Mouse (Mus musculus): ENCODE measurements around the gene Sebox. TPM values are rescaled to one million over a fixed set of nuclear protein-coding genes. Genes with fewer than 3 reads are reported as not detected.
A peak's percentile ranks its signal among the peaks of the same experiment; 100 is the strongest.
"Not testable (repeated sequence)": the region's sequence is repeated elsewhere in the genome, so short reads cannot be mapped to it uniquely, and the experiment has no call there.

Gene Sebox
- total RNA-seq, 2 experiments from 2014 or later = not detected

DNA sequence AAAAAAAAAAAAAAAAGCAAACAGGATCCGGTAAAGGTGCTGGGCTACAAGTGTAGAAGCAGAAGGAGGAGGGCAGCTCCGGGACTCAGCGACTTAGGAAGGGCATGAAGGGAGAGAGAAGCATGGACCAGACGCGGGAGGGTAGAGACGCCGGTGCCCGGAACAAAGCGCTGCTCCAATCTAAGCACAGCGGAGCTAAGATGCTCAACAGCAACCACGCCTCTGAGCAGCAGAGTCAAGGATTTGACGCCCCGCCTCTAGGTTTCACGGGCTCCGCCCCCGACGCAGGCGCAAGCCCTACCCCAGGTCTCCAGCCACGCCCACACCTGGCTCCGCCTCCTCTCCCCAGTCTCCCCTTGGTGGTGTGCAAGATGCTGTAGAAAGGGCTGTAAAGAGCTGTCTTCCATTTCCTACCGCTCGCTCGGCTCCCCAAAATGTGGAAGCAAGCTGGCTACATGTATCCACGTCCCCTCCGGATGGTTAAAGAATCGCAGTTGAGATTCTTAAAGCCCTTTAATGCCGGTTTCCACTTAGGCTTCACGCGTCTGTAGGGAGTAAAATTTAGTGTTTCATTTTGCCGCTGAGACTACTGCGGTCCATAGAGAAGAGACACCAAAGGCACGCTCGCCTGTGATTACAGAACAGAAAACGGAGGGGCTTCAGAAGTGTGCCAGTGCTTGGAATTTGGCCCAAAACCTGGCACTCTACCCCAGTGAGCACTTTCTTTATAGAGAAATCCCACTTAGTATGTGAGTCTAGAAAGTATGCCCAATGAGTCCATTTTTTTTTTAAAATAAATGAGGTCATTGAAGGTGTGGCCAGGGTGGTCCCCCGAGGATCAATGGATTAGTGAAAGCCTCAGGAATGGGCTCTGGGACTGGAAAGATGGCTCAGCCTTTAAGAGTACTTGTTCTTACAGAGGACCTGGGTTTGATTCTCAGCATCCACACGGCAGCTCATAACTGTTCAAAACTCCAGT is 5.4 kb upstream of the Sebox start, which contains the start of gene Sarm1:
Gene Sarm1 (minus strand): TSS at position 211 of the 979 bp plus-strand sequence.
- peak; percentile 95 for DNase-seq

DNA sequence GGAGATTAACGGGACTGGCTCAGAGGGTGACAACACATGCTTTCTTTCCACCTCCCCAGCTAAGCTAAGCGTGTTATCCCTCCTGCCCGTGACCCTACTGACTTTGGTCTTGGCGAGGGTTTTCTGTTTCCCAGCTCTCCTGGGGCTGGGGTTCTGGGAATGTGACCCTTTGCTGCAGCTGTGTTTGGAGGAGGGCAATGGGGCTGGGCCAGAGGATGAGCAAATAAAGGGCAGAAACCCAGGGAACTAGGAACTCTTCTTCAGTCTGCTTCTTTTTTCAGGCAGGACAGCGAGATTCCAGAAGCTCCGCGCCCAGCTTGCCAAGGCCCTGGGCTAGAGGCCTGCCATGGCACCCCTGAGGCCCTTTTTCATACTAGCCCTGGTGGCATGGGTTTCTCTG is 4.2 kb upstream of the Sebox start, which contains the start of gene Vtn:
Gene Vtn (plus strand): TSS at position 88 of the 400 bp plus-strand sequence.
- DNase-seq = no peak

DNA sequence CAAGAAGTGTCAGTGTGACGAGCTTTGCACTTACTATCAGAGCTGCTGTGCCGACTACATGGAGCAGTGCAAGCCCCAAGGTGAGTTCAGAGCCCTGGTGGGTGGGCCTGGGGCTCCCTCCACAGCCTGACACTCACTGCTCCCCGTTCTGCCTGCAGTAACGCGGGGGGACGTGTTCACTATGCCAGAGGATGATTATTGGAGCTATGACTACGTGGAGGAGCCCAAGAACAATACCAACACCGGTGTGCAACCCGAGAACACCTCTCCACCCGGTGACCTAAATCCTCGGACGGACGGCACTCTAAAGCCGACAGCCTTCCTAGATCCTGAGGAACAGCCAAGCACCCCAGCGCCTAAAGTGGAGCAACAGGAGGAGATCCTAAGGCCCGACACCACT is 3.7 kb upstream of the Sebox start:
- no peak for DNase-seq

DNA sequence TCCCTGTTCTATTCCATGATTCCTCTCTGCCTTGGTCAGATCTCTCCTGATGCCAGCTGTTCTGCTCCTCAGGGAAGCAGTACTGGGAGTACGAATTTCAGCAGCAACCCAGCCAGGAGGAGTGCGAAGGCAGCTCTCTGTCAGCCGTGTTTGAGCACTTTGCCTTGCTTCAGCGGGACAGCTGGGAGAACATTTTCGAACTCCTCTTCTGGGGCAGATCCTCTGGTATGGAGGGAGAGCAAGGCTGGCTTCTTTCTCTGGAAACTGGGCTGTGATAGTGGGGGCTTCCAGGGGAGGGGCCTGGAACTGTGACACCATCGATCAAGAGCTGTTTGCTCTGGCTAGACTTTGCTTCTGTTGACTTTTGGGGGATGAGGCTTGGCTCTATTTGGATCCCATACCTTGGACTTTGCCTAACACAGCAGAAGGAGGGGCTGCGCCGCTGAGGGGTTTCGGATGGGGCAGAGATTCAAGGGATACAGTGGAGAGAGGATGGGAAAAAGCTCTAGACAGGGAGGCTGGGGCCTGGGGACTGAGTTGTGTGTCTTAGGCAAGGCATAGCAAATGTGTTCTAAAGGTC is 2.5 kb upstream of the Sebox start:
- no peak for DNase-seq

DNA sequence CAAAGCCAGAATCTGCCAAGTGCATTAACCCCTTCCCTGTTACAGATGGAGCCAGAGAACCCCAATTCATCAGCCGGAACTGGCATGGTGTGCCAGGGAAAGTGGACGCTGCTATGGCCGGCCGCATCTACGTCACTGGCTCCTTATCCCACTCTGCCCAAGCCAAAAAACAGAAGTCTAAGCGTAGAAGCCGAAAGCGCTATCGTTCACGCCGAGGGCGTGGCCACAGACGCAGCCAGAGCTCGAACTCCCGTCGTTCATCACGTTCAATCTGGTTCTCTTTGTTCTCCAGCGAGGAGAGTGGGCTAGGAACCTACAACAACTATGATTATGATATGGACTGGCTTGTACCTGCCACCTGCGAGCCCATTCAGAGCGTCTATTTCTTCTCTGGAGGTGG is 1.7 kb upstream of the Sebox start:
- no peak for DNase-seq

DNA sequence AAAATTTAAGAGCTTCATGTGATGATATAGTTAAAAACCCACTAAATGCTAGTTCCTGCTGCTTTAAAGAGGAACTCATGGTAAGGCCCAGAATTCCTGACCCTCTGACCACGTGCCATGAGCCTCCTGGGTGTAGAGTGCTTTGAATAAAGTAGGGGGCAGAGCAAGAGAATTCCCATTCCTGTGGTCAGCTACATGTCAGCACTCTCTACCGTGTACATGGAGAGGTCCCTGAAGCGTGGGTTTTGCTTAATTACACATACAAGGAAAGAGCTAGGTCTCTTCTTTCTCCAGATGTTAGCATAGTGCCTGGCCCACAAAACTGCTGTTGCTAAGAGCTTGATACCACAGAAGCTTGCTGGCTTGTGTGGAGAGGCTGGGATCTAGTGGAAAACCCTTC is 2.2 kb downstream of the Sebox start:
- no peak for DNase-seq

DNA sequence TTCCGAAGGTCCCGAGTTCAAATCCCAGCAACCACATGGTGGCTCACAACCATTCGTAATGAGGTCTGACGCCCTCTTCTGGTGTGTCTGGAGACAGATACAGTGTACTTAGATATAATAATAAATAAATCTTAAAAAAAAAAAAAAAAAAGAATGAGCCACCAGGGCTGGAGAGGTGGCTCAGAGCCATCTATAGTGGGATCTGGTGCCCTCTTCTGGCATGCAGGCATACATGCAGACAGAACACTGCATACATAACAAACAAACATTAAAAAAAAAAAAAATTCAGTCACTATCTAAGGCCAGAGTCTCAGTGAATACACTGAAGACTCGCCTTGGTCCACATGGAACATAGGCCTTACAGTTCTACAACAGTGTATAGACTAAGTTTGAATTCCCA is 5.9 kb downstream of the Sebox start:
- DNase-seq = no peak

DNA sequence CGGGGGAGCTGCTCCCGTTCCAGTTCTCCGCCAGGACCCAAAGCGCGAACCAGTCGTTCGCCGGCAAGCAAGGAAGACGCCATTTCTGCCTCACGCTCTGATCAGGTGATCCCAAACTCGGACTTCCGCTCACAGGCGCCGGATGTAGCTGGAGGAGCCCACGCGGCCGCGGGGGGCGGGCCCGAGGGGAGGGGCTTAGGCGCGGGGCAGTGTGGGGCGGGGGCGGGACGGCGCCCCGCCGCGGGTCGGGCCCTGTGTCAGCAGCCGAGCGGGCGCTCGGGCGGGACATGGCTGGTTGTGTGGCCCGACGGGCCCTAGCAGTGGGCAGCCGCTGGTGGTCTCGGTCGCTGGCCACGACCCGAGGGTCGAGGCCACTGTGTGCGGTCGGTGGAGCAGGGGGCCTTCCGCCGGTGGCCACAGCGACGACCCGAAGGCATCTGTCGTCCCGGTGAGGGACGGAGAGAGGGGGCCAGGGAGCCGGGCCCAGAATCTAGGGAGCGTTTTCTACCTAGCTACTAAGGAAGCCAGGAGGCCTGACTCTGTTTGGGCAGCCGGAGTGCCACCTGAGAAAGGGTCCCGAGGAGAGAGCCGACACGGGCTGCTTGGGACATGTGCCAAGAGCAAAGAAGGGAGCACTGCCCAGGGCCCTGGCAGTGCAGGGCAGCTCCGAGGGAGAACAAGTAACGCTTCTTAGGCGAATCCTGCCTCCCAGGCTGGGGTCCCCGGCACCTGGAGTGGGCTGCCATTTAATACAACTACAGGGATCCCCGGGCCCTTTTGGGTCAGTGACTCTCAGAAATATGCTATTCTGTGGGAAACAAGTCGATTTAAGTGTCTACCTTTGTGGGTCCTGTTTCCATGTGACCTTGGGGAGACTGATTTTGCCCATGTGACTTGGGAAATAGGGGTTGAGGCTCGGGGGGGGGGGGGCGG is 9.0 kb downstream of the Sebox start, which contains the start of the genes Tmem199 and Poldip2:
Gene Tmem199 (minus strand): TSS at position 148 of the 933 bp plus-strand sequence.
Gene Poldip2 (plus strand): TSS at position 169 of the 933 bp plus-strand sequence.
- peak; percentile 94 for DNase-seq

DNA sequence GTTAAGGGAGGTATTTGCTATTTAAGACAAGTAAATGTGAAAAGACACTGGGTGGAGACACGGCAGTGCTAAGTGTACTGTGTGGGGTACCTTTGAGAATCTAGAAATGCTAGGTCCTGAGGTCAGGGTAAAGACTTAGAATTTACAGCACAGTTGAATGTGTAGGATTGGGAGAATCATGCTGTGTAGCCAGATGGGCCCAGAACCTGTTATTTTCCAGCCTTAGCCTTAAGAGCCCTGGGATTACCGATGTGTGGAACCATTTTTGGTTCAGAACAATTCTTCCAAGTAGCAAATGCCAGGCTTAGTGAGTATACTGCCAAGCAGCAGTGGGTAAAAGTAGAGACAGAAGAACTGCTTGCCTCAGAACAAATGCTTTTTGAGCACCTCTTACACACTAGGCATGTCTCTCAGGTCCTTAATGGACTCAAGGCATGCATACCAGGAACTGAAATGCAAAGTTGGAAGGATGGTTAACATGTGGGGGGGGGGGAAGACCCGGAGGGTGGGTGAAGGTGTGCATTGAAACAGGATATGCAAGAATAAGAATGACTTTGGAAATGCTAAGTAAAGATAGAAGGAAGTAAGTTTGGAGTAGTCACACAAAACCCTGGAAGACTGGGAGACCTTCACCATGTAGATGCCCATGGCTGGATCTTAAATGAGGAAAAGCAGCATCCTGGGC is 10.0 kb downstream of the Sebox start:
- no peak for DNase-seq

DNA sequence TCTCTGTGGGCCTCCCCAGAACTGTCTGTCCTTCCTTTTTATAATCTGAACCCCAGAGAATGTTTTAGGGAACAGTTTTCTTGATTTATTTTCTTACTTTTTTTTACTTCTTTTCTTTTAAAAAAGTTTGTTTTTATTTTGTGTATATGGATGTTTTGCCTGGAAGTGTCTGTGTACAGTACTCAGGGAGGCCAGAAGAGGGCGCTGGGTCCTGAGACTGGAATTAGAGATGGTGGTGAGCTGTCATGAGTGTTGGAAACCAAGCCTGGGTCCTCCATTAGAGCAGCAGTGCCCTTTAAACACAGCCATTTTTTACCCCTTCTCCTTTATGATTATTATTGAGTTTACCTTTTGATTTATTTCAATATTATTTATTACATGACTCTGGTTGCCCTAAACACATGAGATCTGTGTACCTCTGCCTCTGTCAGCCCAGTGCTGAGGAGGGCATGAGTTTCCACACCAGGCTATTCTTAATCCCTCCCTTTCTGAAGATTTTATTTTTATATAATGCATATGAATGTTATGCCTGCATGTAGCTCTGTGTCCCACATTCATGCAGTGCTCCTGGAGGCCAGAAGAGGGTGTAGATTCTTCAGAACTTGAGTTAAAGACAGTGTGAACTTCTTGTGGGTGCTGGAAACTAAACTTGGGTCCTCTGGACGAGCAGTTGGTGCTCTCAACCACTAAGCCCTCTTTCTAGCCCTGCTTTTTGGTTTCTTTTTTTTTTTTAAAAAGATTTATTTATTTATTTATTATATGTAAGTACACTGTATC is 12.5 kb downstream of the Sebox start:
- DNase-seq = no peak

DNA sequence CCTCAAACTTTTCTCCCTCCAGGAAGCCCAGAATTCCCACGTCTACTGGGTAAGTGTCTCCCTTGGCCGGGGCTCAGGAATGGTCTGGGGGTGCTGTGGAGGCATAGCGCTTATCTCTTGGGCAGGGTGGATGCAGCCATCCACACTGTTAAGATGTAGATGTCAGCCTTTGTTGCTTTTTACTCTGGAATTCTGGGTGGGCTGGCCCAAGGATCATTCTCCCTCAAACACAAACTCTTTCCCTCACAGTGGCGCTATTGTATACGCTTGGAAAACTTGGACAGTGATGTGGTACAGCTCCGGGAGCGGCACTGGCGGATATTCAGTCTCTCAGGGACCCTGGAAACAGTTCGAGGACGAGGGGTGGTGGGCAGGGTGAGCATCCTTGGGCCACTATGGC is 15.7 kb downstream of the Sebox start:
- DNase-seq = no peak

DNA sequence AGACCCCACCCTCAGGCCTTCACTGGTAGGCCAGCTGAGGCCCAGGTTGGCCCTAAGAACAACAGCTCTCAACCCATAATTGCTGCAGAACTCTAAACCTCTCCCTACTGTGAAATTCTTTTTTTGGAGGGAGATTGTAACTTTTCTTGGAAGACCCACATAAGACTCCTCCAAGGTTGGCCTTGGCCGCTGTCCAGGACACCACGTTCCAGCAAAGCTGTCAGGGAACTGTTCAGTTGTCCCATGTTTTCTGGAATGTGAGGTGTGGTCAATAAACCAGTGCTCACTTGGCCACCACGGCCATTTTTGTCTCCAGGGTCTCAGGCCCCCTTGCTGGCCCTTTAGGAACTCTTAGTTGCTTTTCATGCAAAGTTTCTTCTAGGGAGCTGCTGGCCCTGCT is 18.6 kb downstream of the Sebox start:
- no peak for DNase-seq

DNA sequence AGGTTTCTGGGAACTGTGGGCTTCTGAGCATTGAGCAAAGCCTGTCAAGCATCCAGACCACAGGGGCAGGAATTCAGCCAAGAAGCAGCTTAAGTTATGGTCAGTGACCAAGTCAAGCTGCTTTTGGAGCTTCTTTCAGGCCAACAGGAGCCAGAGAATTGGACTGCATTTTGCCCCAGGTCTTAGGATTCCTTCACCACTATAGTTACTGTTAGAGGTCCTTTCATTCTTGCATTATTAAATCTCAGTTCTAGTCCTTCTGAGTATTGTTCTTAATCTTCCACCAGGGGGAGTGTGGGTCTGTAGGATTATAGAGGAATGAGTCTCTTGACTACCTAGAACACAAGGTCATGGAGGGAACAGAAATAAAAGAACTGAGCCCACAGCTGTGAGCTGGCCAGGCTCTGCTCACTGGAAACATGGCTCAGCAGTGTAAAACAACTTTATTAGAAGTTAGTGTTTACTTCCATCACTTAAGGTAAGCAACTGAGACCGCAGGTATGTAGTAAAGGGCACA is 19.3 kb downstream of the Sebox start:
- DNase-seq = no peak

DNA sequence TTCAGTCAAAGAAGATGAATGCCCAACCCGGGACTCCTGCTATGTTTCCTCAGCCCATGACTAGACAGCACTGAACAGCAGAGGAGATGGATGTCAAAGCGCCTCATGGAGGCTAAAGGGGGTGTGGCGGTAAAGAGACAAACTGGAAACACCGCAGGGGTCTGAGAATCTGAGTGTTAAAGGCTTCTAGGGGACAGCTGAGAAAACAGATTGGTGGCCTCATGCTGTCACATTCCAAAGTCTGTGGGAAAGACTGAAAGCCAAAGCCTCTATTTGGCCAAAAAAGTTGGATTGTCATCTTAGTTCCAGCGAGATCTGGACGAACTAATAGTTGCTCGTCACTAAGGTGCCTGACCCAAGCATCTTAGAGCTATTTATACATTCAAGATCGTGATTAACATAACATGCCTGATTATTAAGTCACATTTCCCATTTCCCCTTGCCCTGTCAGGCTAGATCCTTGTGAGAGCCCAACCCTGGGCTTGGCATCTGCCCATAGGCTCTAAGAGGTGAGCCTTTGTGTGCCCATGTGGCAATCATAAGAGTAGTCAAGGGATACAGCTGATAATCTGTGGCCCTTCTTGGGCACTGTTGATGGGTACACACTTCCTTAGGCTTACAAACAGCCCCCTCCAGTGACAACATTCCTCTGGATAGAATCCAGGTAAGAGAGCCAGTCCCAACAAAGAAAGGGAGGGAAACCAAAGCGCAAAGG is 20.2 kb downstream of the Sebox start:
- DNase-seq = no peak

DNA sequence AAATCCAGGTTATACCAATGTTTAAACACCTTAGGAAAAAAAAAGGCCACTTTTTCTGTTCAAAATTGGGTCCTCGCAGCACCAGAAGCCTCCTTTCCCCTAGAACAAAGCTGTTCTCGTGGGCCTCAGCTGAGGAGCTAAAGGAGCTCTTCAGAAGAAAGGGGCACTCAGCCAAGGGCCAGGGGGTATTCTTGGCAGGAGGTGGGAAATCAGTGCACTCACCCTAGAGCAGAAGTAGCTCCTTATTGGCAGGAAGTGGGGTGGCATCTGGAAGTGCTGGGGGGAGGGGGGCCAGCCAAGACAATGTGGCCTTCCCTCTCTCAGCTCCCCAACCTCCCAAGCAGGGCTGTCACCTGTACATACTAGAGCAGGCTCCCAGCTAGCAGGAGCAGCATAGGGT is 21.6 kb downstream of the Sebox start:
- DNase-seq = no peak

DNA sequence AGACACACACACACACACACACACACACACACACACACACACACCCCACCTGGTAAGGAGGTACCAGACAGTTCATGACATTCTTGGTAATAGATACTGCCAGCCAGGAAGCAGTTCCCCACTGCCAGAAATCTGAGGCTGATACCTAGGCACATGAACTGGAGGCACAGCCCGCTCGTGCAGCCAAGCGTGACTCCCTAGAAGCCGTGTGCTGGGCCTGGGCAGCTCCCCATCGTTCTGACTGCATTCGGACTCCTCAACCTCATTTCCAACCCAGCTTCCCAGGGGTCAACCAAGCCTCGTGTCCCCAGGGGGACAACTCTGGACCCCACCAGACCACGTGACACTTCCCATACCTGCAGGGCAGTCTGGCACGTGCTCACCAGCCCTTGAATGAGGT is 25.5 kb downstream of the Sebox start:
- DNase-seq = no peak

DNA sequence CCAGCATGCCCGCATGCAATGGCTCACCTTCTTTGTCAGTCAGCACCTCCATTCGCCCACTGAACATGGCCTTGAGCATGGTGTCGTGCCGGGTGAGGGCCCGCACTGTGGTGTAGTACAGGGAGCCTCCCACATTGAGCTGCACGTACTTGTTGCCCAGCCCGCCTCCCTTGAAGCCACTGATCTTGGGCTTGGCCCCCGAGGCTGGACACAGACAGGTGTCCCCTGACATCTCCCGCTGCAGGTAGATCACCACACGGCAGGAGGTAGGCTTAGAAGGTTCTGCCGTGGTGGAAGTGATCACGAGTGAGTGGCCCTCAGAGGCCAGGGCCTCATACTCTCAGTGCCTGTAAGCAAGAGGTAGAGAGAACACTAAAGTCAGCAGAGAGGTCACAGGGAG is 26.8 kb downstream of the Sebox start:
- DNase-seq = no peak

DNA sequence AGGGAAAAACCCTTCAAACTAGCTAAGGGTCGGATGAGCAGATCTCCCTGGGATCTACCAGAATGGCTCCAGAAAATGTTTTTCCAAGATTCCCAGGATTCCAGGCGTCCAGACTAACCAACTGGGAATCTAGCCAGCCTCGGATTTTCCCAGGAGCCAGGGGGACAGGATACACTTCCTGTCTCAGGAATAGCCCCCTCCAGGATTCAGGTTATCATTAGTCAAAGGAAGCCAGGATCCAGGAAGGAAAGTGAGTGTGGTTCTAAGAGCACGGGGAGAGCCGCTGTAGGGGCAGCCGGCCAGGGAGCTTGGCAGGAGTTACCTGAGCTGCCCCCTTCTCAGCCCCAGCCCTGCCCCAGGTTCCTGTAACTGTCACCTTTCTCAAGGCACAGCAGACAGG is 27.8 kb downstream of the Sebox start:
- DNase-seq = peak; percentile 33

DNA sequence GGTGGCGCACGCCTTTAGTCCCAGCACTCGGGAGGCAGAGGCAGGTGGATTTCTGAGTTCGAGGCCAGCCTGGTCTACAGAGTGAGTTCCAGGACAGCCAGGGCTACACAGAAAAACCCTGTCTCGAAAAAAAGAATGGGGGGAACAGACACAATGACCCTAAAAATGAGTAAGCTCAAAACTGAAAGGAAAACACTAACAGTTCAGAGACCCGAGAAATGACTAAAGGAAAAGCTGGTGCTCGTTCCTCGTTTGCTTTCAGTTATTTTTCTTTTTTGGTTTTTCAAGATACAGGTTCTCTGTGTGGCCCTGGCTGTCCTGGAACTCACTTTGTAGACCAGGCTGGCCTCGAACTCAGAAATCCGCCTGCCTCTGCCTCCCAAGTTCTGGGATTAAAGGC is 28.3 kb downstream of the Sebox start:
- not testable (repeated sequence) for DNase-seq

DNA sequence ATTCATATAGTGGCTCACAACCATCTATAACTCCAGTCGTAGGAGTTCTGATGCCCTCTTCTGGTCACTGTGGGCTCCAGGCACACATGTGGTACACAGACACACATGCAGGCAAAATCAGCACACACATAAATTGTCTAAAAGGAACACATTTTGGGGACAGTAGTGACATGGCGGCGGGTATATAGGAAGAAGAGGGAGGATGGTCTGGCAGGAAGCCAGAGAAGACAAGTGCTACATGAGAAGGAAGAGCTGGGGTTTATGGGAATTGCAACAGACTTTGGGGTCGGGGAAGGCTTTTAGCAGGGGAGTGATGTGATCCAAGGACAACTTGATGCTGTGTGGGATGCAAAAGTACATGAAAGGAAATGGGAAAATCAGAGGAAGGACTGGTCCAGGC is 31.3 kb downstream of the Sebox start:
- no peak for DNase-seq
